Mouse (Mus musculus): ENCODE results near the gene Rnf169. TPM values are rescaled to one million over a fixed set of nuclear protein-coding genes. Genes with fewer than 3 reads are reported as not detected.

The Rnf169 gene
- polyA plus RNA-seq, 1 experiment from 2014 or later = 5.6 TPM

DNA sequence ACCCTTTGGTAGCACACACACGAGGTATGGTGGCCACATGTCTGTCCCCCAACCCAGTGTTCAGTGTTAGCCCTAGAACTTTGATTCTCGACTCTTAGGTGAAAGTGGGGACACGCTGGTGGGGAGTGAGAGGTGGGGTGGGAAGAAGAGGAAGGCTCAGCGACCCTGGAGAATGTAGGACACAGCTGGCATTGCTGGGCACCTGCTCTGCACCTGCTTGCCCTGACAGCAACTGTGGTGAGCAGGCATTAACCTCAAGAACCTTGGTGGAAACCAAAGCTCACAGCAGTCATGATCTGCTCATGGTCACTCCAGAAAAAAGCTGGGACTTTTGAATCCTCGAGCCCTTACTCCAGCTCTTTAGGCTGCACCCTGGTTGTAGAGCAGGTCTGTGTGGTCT lies 69.2 kb downstream of the Rnf169 start:
- Histone ChIP-seq H3K9me3 (replicated peaks) (no peaks in the 10 kb centered on the region), H3K27ac (replicated peaks) (no peak overlapping the region), H3K9ac (no peak overlapping the region), H3K4me3 (replicated peaks) (no peak overlapping the region), H3K4me1 (peaks cover 5% of the 10 kb centered on the region; the same call in 1 of the 2 replicates), H3K36me3 (no peaks in the 10 kb centered on the region), H3K27me3 (peaks cover 3% of the 10 kb centered on the region; the same call in 1 of the 2 replicates), H3K4me2 (replicated peaks) (no peak overlapping the region)
- 76% methylated on average over 5 of the region's 5 CpGs for WGBS
- no peak for ATAC-seq (ENCODE audit: insufficient number of reproducible peaks, low FRiP score, low TSS enrichment, low read depth)

DNA sequence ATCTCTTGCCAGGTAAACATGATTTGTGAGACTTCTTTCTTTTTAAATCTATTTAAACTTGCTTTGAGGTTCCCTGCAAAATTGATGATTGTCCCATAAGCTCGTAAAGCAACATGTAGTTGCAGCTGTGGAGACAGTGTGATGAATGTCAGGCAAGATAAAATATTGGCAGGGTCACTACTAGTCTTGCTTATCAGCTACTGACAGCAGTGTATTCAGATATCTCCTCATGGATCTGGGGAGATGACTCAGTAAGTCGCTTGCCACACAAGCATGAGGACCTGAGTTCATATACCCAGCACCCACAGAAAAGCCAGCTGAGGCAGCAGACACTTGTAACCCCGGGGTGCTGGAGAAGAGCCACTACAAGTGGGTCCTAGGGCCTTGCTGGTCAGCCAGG lies 72.8 kb downstream of the Rnf169 start:
- no peaks in the 10 kb centered on the region for H3K36me3 ChIP-seq
- H3K4me1 ChIP-seq = peaks cover 5% of the 10 kb centered on the region; the same call in 1 of the 2 replicates
- ATAC-seq (ENCODE audit: insufficient number of reproducible peaks, low FRiP score, low TSS enrichment, low read depth) = no peak
- H3K27me3 ChIP-seq = no peaks in the 10 kb centered on the region
- no peak overlapping the region for H3K27ac ChIP-seq (replicated peaks)
- H3K9me3 ChIP-seq (replicated peaks) = no peaks in the 10 kb centered on the region
- 75% methylated on average over 3 of the region's 3 CpGs for WGBS
- H3K9ac ChIP-seq = no peak overlapping the region
- H3K4me3 ChIP-seq (replicated peaks) = no peak overlapping the region
- H3K4me2 ChIP-seq (replicated peaks) = no peak overlapping the region

DNA sequence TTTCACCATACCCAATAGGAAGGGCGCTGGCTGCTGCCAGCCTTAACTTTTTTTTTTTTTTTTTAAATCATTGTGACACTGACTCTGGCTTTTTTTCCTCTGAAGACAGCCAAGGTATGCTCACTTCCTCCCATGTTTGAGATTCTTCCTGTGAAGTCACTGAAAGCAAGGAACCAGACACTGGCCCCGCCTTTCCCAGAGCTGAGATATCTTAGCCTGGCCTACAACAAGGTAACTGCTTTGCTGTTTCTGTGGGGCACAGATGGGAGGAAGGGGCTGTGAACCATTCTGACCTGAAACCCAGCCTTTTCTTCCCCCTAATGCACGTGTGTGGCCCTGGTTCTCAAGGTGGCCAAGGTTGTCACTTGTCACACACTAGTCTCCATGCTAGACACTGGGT lies 73.9 kb downstream of the Rnf169 start:
- Histone ChIP-seq H3K4me2 (replicated peaks) (no peak overlapping the region), H3K9me3 (replicated peaks) (no peaks in the 10 kb centered on the region), H3K27ac (replicated peaks) (no peak overlapping the region), H3K27me3 (no peaks in the 10 kb centered on the region), H3K4me1 (peaks cover 7% of the 10 kb centered on the region; the same call in 1 of the 2 replicates), H3K36me3 (no peaks in the 10 kb centered on the region), H3K9ac (no peak overlapping the region), H3K4me3 (replicated peaks) (no peak overlapping the region)
- 87% methylated on average over 3 of the region's 3 CpGs for WGBS
- ATAC-seq (ENCODE audit: insufficient number of reproducible peaks, low FRiP score, low TSS enrichment, low read depth) = no peak

DNA sequence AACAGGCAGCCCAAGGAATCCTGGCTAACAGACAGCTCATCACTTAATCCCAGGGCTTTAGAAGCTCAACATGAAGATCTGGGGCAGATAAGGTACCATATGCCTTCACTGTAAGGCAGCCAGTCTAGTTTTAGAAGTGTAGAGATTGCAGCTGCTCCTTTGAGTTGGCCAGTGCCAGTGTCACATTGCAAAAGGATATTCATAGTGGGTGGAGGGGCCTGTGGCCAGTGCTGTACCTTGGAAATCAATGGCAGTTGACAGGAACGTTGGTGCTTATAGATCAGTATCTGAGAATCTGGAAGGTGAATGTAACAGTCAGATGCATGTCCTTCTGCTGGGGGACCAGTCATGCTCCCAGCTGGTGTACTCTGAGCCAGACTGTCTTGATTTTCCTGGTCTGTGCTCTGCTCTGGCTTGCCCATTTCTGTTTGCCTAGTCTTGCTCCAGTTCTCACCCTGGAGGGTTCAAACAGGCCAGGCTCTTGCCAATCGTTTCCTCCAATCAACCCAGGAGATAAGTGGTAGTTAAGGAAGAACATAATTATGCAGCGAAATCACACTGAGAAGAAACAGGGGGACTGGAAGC lies 75.7 kb downstream of the Rnf169 start:
- Histone ChIP-seq H3K27me3 (no peaks in the 10 kb centered on the region), H3K4me2 (replicated peaks) (no peak overlapping the region), H3K9me3 (replicated peaks) (no peaks in the 10 kb centered on the region), H3K4me3 (replicated peaks) (no peak overlapping the region), H3K36me3 (no peaks in the 10 kb centered on the region), H3K4me1 (peaks cover 7% of the 10 kb centered on the region; the same call in 1 of the 2 replicates), H3K9ac (no peak overlapping the region), H3K27ac (replicated peaks) (no peak overlapping the region)
- ATAC-seq (ENCODE audit: insufficient number of reproducible peaks, low FRiP score, low TSS enrichment, low read depth) = no peak
- WGBS = 32% methylated on average over 3 of the region's 3 CpGs

GRCm38 (mm10) chr7:99902918-99903665 lies 77.2 kb downstream of the Rnf169 start:
- Histone ChIP-seq H3K27me3 (no peaks in the 10 kb centered on the region), H3K36me3 (no peaks in the 10 kb centered on the region), H3K27ac (replicated peaks) (no peak overlapping the region), H3K9me3 (replicated peaks) (no peaks in the 10 kb centered on the region), H3K4me1 (peaks cover 7% of the 10 kb centered on the region; the same call in 1 of the 2 replicates), H3K4me3 (replicated peaks) (no peak overlapping the region), H3K9ac (no peak overlapping the region), H3K4me2 (replicated peaks) (no peak overlapping the region)
- no peak for ATAC-seq (ENCODE audit: insufficient number of reproducible peaks, low FRiP score, low TSS enrichment, low read depth)
- WGBS = 62% methylated on average over 11 of the region's 11 CpGs

DNA sequence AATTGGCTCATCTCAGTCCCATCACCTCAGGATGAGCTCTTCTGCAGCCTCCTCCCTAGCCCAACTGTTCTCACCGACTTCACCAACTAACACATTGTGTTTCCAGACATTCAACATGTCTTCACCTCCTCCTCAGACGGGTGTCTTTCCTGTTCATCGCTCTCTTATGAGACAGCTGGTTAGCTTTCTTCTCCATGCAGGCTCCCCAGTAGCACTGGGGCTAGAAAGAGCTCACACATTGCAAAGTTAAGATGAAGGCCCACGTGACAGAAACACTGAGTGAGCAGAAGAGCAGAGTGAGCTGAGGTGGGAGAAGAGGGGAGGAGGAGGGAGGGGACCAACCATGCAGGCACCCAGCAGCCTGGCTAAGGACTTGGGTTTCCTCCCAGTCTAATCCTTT lies 78.0 kb downstream of the Rnf169 start:
- H3K36me3 ChIP-seq = no peaks in the 10 kb centered on the region
- no peak for ATAC-seq (ENCODE audit: insufficient number of reproducible peaks, low FRiP score, low TSS enrichment, low read depth)
- peaks cover 7% of the 10 kb centered on the region; the same call in 1 of the 2 replicates for H3K4me1 ChIP-seq
- H3K27ac ChIP-seq (replicated peaks) = no peak overlapping the region
- no peak overlapping the region for H3K9ac ChIP-seq
- H3K27me3 ChIP-seq = no peaks in the 10 kb centered on the region
- H3K9me3 ChIP-seq (replicated peaks) = no peaks in the 10 kb centered on the region
- WGBS = 61% methylated on average over 4 of the region's 4 CpGs
- no peak overlapping the region for H3K4me2 ChIP-seq (replicated peaks)
- no peak overlapping the region for H3K4me3 ChIP-seq (replicated peaks)

DNA sequence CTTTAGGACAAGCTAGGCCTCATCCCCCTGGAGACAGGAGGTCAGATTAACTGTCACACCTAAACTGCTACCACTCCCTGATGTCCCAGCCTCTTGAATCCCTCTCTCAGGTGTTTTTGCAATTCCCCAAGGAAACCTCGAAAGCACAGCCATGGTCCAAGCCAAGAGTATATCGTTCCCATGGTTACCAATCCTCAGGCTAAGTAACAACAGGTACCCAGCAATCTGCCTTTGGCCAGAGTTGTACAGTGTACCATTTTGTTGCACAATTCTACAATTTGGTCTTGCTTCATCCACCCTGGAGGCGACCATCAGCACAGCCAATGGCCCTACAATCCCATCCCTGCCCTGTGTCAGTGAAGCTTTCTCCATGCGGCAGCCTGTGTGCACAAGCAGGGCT lies 83.3 kb downstream of the Rnf169 start:
- no peaks in the 10 kb centered on the region for H3K4me1 ChIP-seq
- 80% methylated on average over 4 of the region's 4 CpGs for WGBS

DNA sequence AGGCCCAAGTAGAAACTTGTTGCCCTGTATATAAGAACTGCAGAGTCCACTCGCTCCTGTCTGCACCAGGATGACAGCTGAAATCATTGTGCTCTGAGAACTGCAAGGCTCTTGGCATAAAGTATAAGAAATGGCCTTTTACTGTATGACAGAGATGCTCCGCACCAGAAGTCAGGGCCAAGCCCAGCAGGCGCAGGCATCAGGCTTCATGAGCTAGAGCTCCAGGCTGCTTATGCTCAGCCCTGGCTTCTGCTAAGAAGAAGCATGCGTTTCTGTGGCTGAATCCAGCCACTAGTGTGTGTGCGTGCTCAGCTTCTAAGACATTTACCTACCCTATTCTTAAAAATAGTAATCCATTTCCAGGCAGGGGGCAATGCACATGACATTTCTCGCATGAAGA lies 85.8 kb downstream of the Rnf169 start:
- no peak for ATAC-seq (ENCODE audit: insufficient number of reproducible peaks, low FRiP score, low TSS enrichment, low read depth)
- Histone ChIP-seq H3K4me2 (replicated peaks) (no peak overlapping the region), H3K36me3 (no peaks in the 10 kb centered on the region), H3K9me3 (replicated peaks) (no peaks in the 10 kb centered on the region), H3K27ac (replicated peaks) (no peak overlapping the region), H3K4me1 (no peaks in the 10 kb centered on the region; the same call in 1 of the 2 replicates), H3K4me3 (replicated peaks) (no peak overlapping the region), H3K27me3 (no peaks in the 10 kb centered on the region), H3K9ac (no peak overlapping the region)
- WGBS = 79% methylated on average over 6 of the region's 6 CpGs

More for the DNA sequence above, 83.3 kb downstream of the Rnf169 start:
- Histone ChIP-seq H3K9me3 (replicated peaks) (no peaks in the 10 kb centered on the region), H3K9ac (no peak overlapping the region), H3K4me3 (replicated peaks) (no peak overlapping the region), H3K4me2 (replicated peaks) (no peak overlapping the region), H3K36me3 (no peaks in the 10 kb centered on the region), H3K27me3 (no peaks in the 10 kb centered on the region), H3K27ac (replicated peaks) (no peak overlapping the region)
- no peak for ATAC-seq (ENCODE audit: insufficient number of reproducible peaks, low FRiP score, low TSS enrichment, low read depth)

DNA sequence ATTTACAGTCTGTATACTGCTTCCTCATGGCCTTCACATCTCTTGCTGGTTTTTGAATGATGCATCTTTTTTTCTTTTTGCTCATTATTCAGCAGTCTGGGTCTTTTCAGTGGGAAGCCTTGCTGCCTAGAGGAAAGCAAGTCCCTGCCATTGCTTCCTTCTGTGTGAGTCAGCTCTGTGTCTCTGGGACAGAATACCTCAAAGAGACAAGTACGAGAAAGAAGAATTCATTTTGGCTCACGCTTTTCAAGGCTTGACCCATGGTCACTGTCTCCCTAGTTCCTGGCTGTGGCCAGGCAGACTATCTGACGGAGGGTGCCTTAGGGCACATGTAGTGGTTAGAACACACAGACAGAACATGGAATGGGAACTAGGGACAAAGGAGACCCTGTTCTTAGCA lies 86.3 kb downstream of the Rnf169 start:
- Histone ChIP-seq H3K4me3 (replicated peaks) (no peak overlapping the region), H3K9me3 (replicated peaks) (no peaks in the 10 kb centered on the region), H3K36me3 (no peaks in the 10 kb centered on the region), H3K27me3 (no peaks in the 10 kb centered on the region), H3K27ac (replicated peaks) (no peak overlapping the region), H3K4me1 (no peaks in the 10 kb centered on the region; the same call in 1 of the 2 replicates), H3K4me2 (replicated peaks) (no peak overlapping the region), H3K9ac (no peak overlapping the region)
- 56% methylated on average over 3 of the region's 3 CpGs for WGBS
- no peak for ATAC-seq (ENCODE audit: insufficient number of reproducible peaks, low FRiP score, low TSS enrichment, low read depth)

GRCm38 (mm10) chr7:99892351-99892750 lies 87.9 kb downstream of the Rnf169 start:
- no peaks in the 10 kb centered on the region for H3K27me3 ChIP-seq
- no peaks in the 10 kb centered on the region for H3K9me3 ChIP-seq (replicated peaks)
- 84% methylated on average over 2 of the region's 2 CpGs for WGBS
- H3K9ac ChIP-seq = no peak overlapping the region
- no peak for ATAC-seq (ENCODE audit: insufficient number of reproducible peaks, low FRiP score, low TSS enrichment, low read depth)
- H3K27ac ChIP-seq (replicated peaks) = no peak overlapping the region
- H3K4me3 ChIP-seq (replicated peaks) = no peak overlapping the region
- H3K4me2 ChIP-seq (replicated peaks) = no peak overlapping the region
- H3K36me3 ChIP-seq = no peaks in the 10 kb centered on the region
- no peaks in the 10 kb centered on the region; the same call in 1 of the 2 replicates for H3K4me1 ChIP-seq

GRCm38 (mm10) chr7:99891471-99891870 lies 88.8 kb downstream of the Rnf169 start:
- no peak for ATAC-seq (ENCODE audit: insufficient number of reproducible peaks, low FRiP score, low TSS enrichment, low read depth)

More at GRCm38 (mm10) chr7:99891471-99891870, 88.8 kb downstream of the Rnf169 start:
- Histone ChIP-seq H3K27ac (replicated peaks) (no peak overlapping the region), H3K9ac (no peak overlapping the region), H3K27me3 (no peaks in the 10 kb centered on the region), H3K4me1 (no peaks in the 10 kb centered on the region; the same call in 1 of the 2 replicates), H3K9me3 (replicated peaks) (no peaks in the 10 kb centered on the region), H3K4me3 (replicated peaks) (no peak overlapping the region), H3K4me2 (replicated peaks) (no peak overlapping the region), H3K36me3 (no peaks in the 10 kb centered on the region)
- 42% methylated on average over 3 of the region's 3 CpGs for WGBS

Data from embryonic facial prominence, embryonic 15.5 days (tissue).